Mouse (Mus musculus) testis, adult 2 months (tissue): ENCODE measurements around the gene Sfi1.
"Not testable (repeated sequence)": the region's sequence is repeated elsewhere in the genome, so short reads cannot be mapped to it uniquely, and the experiment has no call there.

ENCODE experiments used
- CTCF ChIP-seq: fragments of 200-500 bp; IDR thresholded peaks from 2 replicates; pipeline ENCODE4 v1.5.1; 2012; ENCODE audit warnings: low read depth, mild to moderate bottlenecking, inconsistent platforms, low read length, moderate library complexity; ENCODE audit not compliant: control insufficient read depth, insufficient read depth, insufficient replicate concordance
- POLR2A ChIP-seq: fragments of 200-500 bp; IDR thresholded peaks from 2 replicates; pipeline ENCODE4 v1.6.1; 2012; ENCODE audit warnings: low read depth, mild to moderate bottlenecking, inconsistent platforms, low read length, moderate library complexity; ENCODE audit not compliant: control insufficient read depth

GRCm38 (mm10) chr11:3182707-3183106 is 10.6 kb downstream of the Sfi1 start:
- TF ChIP-seq CTCF, POLR2A: not testable (repeated sequence)
